Mouse (Mus musculus): ENCODE measurements around the gene Klhl2.

Klhl2 gene

DNA sequence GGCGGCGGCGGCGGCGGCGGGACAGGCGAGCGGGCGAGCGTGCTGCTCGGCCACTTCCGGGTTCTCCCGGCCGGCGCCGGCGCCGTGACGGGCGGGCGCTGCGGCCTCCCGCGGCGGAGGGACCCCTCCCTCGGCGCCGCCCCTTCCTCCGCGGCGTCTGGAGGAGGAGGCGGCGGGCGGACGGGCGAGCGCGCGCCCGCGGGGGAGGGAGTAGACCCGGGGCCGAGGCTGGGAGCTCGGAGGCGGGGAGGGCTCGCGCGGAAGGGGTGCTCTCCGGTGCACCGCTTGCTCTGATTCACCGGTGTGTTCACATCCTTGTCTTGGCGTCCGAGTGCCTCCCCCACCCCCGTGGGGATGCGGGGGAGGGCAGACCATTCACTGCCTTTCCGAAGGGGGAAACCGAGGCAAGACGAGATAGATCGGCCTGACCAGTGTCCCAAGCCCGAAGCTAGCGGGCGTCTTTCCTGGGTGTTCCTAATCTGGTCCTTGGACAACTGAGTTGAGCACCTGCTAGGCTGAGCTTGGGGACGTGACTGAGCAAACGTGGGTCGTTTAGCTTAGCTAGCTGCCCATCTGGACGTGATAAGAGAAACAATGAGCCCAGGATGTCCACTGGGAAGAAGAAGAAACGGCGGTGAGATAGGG, at the start of gene Klhl2:
Klhl2 (minus strand) TSS at position 121 of the 645 bp plus-strand sequence.
- DNase-seq (ENCODE audit: low read depth, low spot score) = no peak

- no peak for DNase-seq (ENCODE audit: low read depth, low spot score)
These were observed 48.9 kb upstream of the Klhl2 start for GRCm38 (mm10) chr8:64898710-64899109.

GRCm38 (mm10) chr8:64896731-64897130, 46.9 kb upstream of the Klhl2 start:
- DNase-seq (ENCODE audit: low read depth, low spot score) = no peak

- DNase-seq (ENCODE audit: low read depth, low spot score) = no peak
These were observed 30.9 kb upstream of the Klhl2 start for GRCm38 (mm10) chr8:64880619-64881200.

- DNase-seq (ENCODE audit: low read depth, low spot score) = no peak
These were observed 28.0 kb upstream of the Klhl2 start for GRCm38 (mm10) chr8:64877630-64878312.

- no peak for DNase-seq (ENCODE audit: low read depth, low spot score)
These were observed 21.8 kb upstream of the Klhl2 start for GRCm38 (mm10) chr8:64871469-64872165.

DNA sequence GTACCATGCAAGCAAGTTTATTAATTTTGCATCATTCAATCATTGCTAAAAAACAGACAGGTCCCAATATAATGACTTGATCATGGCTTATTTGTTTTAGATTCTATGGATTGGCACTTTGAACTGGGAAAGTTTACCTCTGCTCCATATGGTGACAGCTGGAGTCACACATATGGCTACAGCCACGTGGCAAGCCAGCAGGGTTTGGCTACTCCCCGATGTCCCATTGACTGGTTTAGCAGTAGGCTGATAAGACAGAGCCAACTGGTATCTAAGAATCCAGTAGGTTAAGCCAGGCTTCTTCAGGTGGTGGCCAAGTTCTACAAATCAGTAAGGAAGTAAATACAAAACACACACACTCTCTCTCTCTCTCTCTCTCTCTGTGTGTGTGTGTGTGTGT, 20.4 kb upstream of the Klhl2 start:
- DNase-seq (ENCODE audit: low read depth, low spot score) = no peak

GRCm38 (mm10) chr8:64849091-64849896, 523 bp downstream of the Klhl2 start:
- DNase-seq (ENCODE audit: low read depth, low spot score) = no peak

DNA sequence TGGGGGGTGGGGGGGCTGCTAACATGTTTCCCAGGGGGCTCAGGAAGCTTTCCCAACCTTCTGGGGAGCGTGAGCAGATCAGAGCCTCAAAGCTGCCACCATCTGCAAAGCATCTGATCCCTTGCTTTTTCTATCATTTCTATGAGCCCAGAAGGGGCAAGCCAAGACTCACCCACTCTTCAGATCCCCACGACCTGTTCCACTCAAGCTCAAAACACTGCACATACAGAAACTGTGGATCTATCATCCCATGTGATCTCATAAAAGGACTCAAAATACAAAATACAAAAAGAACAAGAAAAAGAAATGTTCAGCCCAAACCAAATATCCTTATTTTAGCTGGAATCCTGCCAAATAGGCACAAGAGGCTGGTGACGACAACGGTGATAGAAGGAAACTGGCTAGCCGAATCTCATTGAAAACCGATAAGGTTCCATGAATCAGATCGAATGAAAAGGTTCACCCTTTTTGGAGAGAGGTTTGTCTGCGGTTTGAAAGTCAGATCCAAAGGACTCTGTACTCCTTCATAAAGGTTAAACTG, 1.5 kb downstream of the Klhl2 start:
- DNase-seq (ENCODE audit: low read depth, low spot score) = no peak

- DNase-seq (ENCODE audit: low read depth, low spot score) = no peak
These were observed 2.2 kb downstream of the Klhl2 start for GRCm38 (mm10) chr8:64847650-64848049.

DNA sequence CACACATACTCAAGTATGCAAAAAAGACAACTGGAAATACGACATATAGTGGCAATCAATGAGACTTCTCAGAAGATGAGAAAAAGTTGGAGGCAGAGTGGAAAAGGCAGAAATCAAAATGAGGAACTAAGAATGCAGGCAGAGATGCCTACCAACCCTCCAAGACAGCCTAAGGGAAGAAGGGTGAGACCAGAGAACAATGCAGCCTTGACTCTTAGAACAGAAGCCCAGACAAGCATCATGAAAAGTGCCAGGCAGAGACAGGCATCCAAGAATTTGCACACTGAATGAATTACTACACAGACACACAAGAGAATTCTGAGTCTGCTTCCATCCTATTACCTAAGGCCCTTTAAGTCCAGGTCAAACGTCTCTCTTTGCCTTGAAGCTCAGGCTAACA, 2.6 kb downstream of the Klhl2 start:
- no peak for DNase-seq (ENCODE audit: low read depth, low spot score)

GRCm38 (mm10) chr8:64845314-64845713, 4.5 kb downstream of the Klhl2 start:
- DNase-seq (ENCODE audit: low read depth, low spot score) = no peak

DNA sequence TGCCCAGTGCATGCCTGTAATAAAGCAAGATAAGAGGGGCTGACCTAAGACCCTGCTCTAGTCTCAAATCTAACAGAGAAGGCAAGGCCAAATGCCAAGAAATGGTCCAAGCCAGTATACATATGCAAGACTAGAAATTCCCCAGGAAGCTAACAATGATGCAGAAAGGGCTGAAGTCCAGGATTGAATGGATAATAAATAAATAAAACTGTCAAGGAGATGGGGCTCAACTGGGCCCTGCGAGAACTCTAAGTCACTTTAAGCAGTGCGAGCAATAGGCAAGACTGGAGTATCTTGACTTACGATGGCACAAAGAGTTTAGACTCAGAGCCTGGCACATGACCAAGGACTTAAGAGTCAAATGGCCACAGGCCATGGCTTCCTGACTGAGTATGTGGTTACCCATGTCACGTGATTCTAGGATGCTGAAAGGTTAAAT, 5.8 kb downstream of the Klhl2 start:
- DNase-seq (ENCODE audit: low read depth, low spot score) = no peak

DNA sequence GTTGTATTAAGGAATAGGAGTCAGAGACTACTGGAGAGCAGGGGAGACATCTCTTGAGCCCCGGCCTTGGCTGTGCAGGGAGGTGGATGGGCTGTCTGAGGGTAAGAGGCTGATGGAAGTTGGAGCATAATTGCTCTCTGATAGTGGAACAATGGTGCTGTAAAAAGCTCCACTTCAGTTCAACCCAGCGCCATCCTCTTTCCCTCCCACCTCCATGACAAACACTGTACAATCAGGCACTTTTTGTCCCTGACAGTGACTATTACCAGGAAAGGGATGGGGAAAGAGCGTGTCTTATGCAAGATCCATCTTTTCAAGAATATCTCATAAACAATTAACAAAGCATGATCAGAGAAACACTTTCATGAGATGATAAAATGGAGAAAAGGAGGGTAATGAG, 6.6 kb downstream of the Klhl2 start:
- DNase-seq (ENCODE audit: low read depth, low spot score) = no peak

DNA sequence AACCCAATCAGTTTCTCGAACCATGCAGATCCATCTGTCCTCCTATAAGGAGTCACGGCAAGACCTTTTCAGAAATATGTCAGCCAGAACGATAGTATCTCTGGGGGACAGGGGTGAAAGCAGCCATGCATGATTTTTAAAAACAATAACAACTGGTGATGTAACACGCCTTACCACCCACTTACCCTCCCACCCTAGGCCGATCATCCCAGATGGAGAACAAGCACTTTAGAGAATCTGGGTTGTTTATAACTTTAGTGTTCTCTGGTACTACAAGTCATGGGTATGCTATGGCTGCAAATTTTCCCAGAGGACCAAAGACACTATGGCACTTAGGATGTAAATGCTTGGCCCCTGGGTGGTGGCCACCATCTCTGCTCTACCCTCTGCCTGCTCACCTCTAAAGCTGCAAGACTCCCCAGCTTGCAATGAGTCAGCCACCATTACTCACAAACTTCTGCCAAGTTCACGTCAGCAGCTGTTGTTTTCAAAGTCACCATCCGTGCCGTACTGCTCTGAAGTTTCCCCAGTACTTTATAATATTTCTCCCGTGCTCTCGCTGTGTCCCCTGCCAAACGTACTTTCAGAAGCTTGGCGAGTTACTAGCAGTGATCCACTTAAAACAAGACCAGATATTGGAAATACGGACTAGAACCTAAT, 7.9 kb downstream of the Klhl2 start:
- no peak for DNase-seq (ENCODE audit: low read depth, low spot score)

DNA sequence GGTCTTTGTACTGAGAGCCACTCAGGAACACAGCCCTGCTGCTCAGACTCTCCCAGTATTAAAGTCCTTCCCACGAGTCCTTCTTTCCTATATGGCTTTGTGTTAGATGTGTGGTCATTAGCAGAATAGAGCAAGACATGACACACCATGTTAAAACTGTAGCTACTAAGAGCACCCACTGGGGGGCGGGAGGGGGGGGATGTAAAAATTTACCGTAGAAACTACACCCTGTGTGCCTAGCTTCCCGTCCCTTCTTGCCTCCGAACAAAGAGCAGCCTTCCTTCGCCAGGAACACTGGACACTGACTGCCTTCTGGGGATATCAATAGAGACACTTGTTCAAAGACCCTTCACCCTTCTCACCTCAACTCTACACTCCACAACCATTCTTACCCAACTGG, 10.2 kb downstream of the Klhl2 start:
- DNase-seq (ENCODE audit: low read depth, low spot score) = no peak

DNA sequence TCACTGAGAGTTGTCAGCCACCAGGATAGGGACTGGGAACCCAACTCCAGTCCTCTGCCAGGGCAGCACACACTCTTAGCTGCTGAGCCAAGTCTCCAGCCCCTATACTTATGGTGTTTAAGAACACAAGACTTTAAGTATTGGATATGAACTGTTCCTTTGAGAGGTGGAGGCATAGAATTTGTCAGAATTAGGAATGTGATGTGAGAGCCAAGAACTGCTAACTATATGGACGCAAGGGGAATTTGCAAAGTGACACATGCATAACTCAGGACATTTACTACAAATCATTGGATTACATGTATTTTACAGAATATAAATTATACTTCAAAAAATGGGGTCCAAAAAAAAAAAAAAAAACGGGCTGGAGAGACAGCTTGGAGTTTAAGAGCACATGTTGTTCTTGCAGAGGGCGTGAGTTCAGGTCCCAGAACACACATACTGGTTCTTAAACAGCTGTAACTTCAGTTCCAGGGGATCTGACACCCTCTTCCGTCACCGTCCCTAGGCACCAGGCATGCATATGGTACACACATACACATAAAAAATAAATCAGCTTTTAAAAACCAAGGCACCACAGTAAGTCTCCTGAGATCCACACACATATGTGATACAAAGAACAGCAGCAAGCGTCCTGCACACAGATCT, 14.2 kb downstream of the Klhl2 start:
- DNase-seq (ENCODE audit: low read depth, low spot score) = no peak

DNA sequence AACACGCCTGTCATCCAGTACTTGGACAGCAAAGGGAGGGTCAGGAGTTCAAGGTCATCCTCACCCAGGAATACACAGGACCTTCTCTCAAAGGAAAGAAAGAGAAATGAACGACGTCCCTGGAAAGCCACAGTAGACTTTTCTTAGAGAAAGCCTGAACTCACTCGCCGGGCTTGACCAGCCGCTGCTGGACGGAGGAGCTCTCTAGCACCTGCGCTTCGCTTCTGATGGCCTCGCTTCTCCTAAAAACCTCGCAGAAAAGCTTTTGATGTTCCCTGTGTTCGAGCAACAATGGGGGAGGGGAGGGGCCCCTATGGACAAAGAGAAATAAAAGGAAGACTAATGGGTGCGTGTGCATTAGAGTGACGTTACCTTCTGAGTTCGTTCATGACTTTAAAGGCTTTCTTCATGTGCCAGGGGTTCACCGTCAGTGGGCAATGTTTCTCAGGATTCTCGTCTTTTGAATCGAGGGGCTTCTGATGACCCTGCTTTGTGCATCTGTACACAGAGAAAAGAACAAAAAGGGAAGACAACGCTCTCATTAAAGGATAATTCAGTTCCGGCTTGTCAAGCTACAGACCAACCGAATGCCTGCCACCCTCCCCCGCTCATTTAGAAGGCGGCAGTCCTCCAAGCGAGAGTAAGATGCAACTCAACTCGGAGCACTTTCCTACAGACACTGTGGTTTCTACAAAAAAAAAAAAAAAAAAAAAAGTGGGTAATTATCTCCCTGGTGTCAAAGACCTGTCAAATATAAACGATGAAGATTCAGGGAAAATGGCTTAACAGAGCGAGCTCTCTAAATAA, 15.5 kb downstream of the Klhl2 start:
- no peak for DNase-seq (ENCODE audit: low read depth, low spot score)

- no peak for DNase-seq (ENCODE audit: low read depth, low spot score)
These were observed 17.2 kb downstream of the Klhl2 start for GRCm38 (mm10) chr8:64832581-64833135.

Data from c-Kit-negative CD71-positive TER-119-positive erythroid progenitor cells, embryonic 14.5 days (primary cell).